Mouse (Mus musculus) kidney, adult 2 months (tissue): Measurements from ENCODE around the gene Itih5.

Experiments used
- CTCF ChIP-seq: fragments of 200-500 bp; conservative IDR thresholded peaks from 2 replicates; pipeline ENCODE4 v1.5.1; 2011; ENCODE audit warnings: low read depth, mild to moderate bottlenecking, control low read depth, low read length, moderate library complexity, mixed read lengths; ENCODE audit not compliant: insufficient read depth, insufficient read length
- POLR2A ChIP-seq: fragments of 200-500 bp; IDR thresholded peaks from one replicate; pipeline ENCODE4 v1.6.1; 2011; ENCODE audit warnings: low read depth, low read length, control low read depth

DNA sequence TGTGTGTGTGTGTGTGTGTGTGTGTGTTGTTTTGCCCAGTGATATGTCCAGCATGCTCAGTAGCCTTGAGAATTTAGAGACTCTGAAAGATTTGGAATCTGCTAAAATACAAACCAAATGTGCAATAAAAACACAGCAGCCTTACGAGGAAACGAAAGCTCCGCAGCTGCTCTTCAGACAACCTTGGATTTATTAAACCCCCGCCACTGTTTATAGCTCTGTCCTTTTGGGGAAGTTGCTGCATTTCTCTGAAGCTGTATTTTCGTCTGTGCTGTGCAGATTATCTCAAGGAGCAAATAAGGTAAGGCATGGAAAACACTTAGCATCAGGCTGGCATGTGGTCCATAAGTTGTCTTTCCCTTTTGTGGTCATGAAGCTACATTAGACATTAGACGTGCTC is 7.9 kb upstream of the Itih5 start:
- TF ChIP-seq CTCF (no peak), POLR2A (no peak)
